Mouse (Mus musculus) regulatory T cell (primary cell): Measurements from ENCODE around the gene Adamts17.

ENCODE experiments used
- in situ Hi-C: fragments of 300-600 bp; cut with MboI, MseI; formaldehyde crosslinking; loops from one replicate; pipeline ENCODE4 v1.15.1; 2025; ENCODE audit warnings: high pct_unique_total_duplicates

Adamts17 gene

DNA sequence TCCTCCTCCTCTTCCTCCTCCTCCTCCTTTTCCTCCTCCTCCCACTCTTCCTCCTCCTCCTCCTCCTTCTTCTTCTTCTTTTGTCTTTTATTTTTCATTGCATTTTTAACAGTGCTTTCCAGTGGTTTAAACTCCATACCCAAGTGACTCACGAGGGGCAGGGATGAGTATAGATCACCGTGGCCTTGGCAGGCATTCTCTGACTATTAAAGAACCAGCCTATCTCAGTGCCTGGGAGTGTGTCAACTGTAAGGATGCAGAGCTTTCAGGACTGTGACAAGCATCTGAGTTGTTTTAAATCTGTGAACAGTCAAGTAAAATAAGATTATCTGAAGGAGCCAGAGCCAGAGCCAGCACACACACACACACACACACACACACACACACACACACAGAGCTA, 130.7 kb downstream of the Adamts17 start:
- in situ Hi-C loops: no loop called here

DNA sequence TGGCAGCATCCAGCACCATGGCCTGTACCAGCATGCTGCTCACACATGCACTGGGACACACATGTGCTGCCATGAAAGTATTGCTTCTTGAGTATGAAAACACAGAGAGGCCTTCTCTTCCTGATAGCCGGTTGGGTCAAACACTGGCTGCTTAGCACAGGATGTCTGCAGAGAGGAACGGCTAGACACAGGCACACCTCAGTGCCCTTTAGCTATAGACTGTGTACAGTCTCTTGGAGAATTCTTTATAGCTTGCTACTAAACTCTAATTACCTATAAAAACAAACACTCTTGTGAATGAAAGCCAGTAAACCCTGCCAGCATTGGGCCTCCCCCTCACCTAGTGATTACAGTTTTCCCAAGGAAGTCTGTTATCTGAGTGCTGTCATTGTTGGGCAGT, 131.4 kb downstream of the Adamts17 start:
- in situ Hi-C loops: no loop called here

- in situ Hi-C loops: no loop called here
Measured at GRCm38 (mm10) chr7:66974859-66975258, 135.3 kb downstream of the Adamts17 start.

DNA sequence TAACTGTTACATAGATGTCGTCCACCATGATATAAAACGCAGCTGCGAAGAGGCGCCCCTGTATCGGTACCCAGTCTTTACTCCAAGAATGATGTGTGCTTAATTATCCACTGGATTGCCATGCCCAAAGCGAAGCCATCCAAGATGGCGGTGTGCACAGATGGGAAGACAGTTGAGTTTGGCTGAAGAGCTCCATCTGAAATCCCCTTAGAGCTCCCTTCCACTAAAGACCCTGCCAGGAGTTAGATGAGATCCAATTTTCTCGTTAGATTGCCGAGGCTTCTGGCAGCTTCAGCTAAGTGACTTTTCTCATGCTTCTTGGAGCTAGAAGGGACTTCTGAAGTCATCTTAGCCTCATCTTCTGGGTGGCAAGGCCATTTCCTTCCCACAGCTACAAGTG, 136.8 kb downstream of the Adamts17 start:
- in situ Hi-C loops: no loop called here

DNA sequence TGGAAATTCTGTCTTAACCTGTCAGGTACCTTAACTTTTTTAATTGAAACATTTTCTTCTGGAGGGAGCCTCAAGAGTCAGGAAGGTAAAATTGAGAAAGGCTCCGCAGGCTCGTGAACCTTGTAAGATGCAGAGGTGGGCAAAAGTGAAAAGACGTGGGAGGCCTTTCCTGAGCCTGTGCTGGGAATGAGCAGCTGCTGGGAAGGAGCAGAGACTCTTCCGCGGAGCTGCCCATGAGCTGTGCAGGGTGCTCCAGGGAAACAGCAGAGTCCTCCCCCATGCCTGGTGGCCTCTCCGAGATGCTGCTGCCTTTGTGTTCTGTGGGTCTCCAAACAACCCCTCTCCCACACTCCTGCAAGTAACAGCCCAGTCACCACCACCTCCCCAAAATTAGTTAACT, 142.1 kb downstream of the Adamts17 start:
- in situ Hi-C loops: no loop called here

- in situ Hi-C loops: no loop called here
Measured at GRCm38 (mm10) chr7:66982084-66982483, 142.5 kb downstream of the Adamts17 start.

- in situ Hi-C loops: no loop called here
Measured at GRCm38 (mm10) chr7:66987671-66988070, 148.1 kb downstream of the Adamts17 start.

DNA sequence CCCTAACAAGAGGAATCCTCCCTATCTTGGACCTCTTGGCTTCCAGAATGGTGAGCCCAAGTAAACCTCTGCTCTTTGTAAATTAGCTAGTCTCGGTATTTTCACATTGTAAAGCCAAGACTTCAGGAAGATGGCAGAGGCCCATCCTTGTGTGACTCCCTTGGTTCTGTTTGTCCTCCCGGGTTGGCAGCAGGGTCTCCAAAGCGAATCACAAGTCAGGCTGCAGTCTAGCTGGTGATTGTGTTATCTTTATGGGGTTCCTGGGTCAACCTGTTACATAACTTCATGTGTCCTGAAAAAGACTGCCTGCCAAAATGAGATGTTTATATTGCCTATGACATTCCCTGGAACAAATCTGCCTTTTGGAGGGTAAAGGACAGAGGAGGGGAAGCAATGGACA, 148.9 kb downstream of the Adamts17 start:
- in situ Hi-C loops: no loop called here

GRCm38 (mm10) chr7:66989357-66990045, 150.0 kb downstream of the Adamts17 start:
- in situ Hi-C loops: no loop called here

DNA sequence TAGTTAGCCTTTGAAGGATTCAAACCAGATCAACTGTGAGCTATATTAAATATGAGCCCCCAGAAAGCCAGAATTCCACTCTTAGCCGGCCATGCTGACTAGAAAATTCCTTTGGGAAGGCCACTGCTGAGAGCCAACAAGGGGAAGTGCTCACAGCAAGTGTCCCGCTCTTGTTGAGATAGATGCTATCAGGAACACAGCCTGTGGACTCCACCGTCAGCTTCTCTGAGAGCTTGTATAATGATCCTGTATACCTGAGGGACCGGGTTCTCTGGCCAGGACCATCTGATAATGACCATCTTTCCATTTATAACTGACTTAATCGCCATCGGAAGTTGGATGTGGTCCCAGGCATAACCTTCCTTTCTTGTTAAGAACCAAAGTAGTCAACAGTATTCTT, 159.3 kb downstream of the Adamts17 start:
- in situ Hi-C loops: no loop called here

GRCm38 (mm10) chr7:67003648-67004047, 164.1 kb downstream of the Adamts17 start:
- in situ Hi-C loops: no loop called here

- in situ Hi-C loops: no loop called here
Measured at GRCm38 (mm10) chr7:67004220-67004619, 164.7 kb downstream of the Adamts17 start.

DNA sequence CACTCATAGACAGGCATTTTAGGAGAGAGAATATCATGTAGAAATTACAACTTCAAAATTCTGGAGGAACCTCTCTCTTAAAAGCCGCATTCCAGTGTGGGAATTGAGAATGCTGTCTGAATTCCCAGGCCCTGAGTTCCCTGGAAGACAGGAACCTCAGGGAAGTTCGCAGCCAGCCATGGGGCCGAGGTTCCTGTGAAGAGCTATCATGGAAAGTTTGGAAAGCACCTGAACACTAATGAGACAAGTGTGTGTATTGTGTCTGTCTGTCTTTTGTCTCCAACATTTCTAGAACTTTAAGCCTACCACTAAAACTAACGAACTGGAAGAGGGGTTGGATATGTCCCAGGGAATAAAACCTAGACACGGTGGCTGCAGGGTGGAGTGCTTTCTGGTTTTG, 170.3 kb downstream of the Adamts17 start:
- in situ Hi-C loops: no loop called here

DNA sequence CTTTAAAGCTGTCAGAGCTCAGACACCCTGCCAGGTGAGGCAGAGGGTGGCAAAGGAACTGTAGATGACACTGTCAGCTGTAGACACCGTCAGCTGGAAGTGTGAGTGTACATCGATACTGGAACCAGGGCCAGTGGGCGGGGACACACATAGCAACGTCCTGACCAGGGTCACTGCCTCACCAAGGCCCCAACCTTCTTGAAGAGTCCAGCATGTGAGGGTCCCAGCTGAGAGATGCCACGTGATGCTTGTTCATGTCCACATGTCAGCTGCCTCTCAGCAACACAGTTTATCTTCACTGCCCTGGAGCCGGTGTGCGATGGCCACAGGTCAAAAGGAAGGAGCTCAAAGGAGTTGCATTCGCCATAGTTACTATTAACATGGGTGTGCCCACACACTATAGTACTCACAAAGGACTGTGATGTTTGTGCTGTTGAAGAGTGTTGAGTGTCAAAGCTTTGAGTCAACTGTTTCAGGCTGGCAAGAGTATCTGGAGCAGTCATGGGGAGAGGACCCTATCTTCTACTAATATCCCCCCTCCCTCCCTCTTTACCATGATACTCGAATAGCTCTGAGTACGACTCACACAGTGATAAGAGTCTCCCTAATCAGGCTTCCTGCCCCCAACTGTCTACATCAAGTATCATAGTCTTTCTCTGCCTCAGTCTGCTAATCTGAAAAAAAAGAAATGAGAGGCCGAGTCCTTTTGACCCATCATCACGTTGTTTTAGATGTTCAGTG, 172.6 kb downstream of the Adamts17 start:
- in situ Hi-C loops: no loop called here

GRCm38 (mm10) chr7:67013211-67013895, 173.8 kb downstream of the Adamts17 start:
- in situ Hi-C loops: no loop called here

- in situ Hi-C loops: no loop called here
Measured at GRCm38 (mm10) chr7:67019937-67020336, 180.4 kb downstream of the Adamts17 start.

DNA sequence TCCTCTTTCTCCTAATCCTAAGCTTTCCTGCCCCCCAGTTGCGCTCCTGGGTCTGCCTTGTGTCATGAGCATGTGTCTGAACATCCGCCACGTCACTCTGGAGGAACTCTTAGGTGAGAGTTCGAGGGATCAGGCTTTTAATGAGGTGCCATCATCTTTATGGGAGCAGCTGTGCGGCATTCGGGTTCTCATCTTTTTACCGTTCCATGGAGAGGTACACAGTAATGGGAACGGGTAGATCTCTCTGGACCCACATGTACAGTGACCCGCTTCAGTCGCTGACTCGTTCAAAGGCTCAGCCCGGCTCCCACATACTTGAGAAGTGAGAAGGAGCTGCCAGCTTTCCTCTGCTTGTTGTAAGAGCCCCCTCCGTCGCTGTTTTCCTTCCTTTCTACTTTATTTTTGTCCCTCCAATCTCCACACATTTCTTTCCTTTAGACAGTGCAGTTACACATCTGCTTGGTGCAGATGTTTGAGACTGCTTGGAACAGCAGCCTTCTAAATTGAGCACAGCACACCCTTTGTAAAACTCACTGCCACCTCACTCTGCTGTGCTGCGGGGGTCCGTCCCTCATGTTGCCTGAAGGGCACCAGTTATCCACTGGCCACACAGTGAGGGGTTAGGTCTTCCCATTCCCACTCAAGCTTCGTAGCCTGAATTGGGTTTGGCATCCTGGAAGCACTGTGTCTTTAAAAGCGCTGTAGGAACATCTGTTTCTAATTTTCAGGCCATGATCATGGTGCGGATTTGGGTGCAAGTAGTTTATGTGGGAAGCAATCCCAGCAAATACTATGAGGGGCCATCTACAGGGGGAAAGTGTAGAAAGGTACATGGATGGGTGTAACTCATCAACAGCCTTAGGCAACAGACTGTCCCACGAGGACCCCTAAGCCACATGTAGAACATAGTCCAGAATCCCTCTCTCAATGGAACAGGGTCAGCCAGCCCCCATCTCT, 186.9 kb downstream of the Adamts17 start:
- in situ Hi-C loops: no loop called here

DNA sequence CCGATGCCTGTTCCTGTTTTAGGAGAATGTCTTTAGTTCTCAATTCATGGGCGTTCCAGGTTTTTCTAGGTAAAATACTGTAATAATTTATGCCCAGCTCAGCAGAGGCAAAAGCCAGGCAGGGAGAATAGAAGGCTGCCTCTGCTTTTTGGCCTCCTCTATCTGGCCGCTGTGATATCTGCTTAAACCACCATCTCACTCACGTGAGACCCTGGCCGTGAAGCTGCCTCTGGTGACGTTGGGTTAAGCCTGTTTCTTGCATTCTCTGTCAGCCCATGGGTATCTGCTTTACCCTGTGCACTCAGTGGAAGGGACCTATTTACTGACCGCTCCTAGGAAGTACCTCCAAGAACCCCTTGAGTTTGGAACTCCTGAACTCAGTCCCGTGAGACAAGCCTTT, 187.7 kb downstream of the Adamts17 start:
- in situ Hi-C loops: no loop called here

GRCm38 (mm10) chr7:67027696-67028095, 188.2 kb downstream of the Adamts17 start:
- in situ Hi-C loops: no loop called here

DNA sequence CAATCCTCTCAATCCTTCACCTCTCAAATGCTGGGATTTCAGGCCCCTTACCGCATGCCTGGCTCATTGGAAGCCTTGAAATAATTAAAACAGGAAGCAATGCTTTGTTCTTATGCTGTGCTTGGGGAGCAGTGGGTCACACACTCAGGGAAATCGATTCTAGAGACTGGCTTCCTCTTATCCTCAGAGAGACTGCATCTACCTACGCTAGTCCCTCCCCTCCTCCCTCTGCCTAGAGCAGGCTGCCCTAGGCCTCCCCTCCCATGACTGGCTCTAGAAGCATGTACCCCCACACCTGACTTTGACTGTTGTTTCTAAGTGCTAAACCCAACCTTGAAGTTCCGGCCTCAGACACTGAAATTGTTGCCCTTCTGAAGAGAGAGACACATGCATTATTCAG, 189.4 kb downstream of the Adamts17 start:
- in situ Hi-C loops: no loop called here

DNA sequence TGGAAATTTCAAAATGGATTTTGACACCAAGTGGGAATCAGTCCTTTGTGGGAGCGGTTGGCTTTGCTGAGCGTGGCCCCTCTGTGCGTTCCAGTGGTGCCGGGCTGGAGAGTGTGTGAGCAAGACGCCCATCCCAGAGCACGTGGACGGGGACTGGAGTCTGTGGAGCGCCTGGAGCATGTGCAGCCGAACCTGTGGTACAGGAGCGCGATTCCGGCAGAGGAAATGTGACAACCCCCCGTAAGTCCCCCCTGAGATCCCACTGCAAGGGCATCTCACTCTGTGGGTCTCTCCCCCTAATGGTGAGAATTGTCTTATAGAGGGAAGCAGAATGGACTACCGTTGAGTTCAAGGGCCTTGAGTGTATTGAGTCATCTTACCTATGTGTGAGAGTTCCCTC, 189.9 kb downstream of the Adamts17 start:
- in situ Hi-C loops: no loop called here

DNA sequence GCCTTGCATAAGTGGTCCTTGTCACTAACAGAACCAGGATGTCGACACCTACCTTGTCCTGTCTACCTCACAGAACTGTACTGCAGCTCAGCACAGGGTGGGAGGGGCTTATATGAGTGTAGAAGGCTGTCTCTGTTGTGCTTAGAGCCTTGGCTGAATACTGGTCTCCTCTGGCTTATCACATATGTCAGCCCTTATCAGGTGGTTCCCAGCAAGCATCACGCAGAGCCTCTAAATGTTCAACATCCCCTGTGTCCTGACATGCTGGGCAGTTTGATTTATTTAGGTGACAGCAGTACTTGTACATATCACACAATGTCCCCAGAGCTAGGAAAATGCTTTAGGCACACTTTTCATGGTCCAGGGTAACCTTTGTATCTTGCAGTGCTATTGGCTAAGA, 191.7 kb downstream of the Adamts17 start:
- in situ Hi-C loops: no loop called here
